Mouse (Mus musculus) lung, embryonic 14.5 days (tissue): ENCODE measurements at regions not wholly inside any gene's neighbourhood (a gene's known extent, or its start where the extent isn't known, plus 50 kb on each side); places are given as distances from the start of the nearest gene placed in this dataset.

Experiments
- ATAC-seq: fragments of 200-750 bp; cut with Nextera tagmentation; 2 replicates; pipeline ENCODE4 v1.8.0; 2017; ENCODE audit warnings: mild to moderate bottlenecking, moderate TSS enrichment, moderate library complexity; ENCODE audit not compliant: insufficient read depth
- DNase-seq: peaks from one replicate; pipeline ENCODE4 v3.0.0-alpha.2; 2015
- H3K27ac ChIP-seq: fragments of 300-500 bp; sonication (generic); 2 replicates; pipeline ENCODE4 v1.5.1; 2014; ENCODE audit warnings: low read depth, mild to moderate bottlenecking, moderate library complexity
- H3K27me3 ChIP-seq: fragments of 300-500 bp; sonication (generic); 2 replicates; pipeline ENCODE4 v1.6.1; 2014; ENCODE audit warnings: low read length, control low read depth; ENCODE audit not compliant: insufficient read depth
- H3K36me3 ChIP-seq: fragments of 300-500 bp; sonication (generic); 2 replicates; pipeline ENCODE4 v1.6.1; 2014; ENCODE audit warnings: control low read depth; ENCODE audit not compliant: insufficient read depth
- H3K4me1 ChIP-seq: fragments of 300-500 bp; sonication (generic); 2 replicates; pipeline ENCODE4 v1.6.1; 2014; ENCODE audit warnings: antibody characterized with exemption, control low read depth; ENCODE audit not compliant: insufficient read depth
- H3K4me2 ChIP-seq: fragments of 300-500 bp; sonication (generic); 2 replicates; pipeline ENCODE4 v1.6.1; 2014; ENCODE audit warnings: mild to moderate bottlenecking
- H3K4me3 ChIP-seq: fragments of 300-500 bp; sonication (generic); 2 replicates; pipeline ENCODE4 v1.5.1; 2014; ENCODE audit warnings: low read depth, low read length
- H3K9ac ChIP-seq: fragments of 300-500 bp; sonication (generic); 2 replicates; pipeline ENCODE4 v1.6.1; 2014
- H3K9me3 ChIP-seq: fragments of 300-500 bp; sonication (generic); 2 replicates; pipeline ENCODE4 v1.6.1; 2016; ENCODE audit warnings: low read depth, low read length, control low read depth
- CTCF ChIP-seq: IDR thresholded peaks from 2 replicates; pipeline ENCODE4 v1.5.1; 2016; ENCODE audit warnings: antibody characterized with exemption, low read depth
- WGBS: fragments of 180-500 bp; shearing (Covaris S2); extraction: QIAGEN DNeasy Blood & Tissue Kit; methylation state at CpG from one replicate; pipeline ENCODE4 v1.1.7; 2014; 5-methylcytosine and 5-hydroxymethylcytosine counted together

GRCm38 (mm10) chr19:33069761-33070160, 312.5 kb downstream of the Pten start:
- ATAC-seq (no peak), DNase-seq (peak; percentile 56)
- Histone ChIP-seq H3K4me1 (no peaks in the 10 kb centered on the region), H3K4me3 (no peak overlapping the region), H3K9ac (no peak overlapping the region), H3K27ac (no peak overlapping the region), H3K4me2 (no peak overlapping the region), H3K27me3 (no peaks in the 10 kb centered on the region), H3K36me3 (no peaks in the 10 kb centered on the region), H3K9me3 (no peaks in the 10 kb centered on the region)
- 28% methylated on average over 6 of the region's 6 CpGs for WGBS
- no peak for TF ChIP-seq CTCF

- no peaks in the 10 kb centered on the region for H3K36me3 ChIP-seq
- no peaks in the 10 kb centered on the region for H3K27me3 ChIP-seq
- H3K9ac ChIP-seq, result no peak overlapping the region
- no peak for DNase-seq
- no peak for ATAC-seq
- H3K4me3 ChIP-seq, result no peak overlapping the region
- TF ChIP-seq CTCF, result no peak
- no peaks in the 10 kb centered on the region for H3K4me1 ChIP-seq
- no peak overlapping the region for H3K4me2 ChIP-seq
- H3K9me3 ChIP-seq, result no peaks in the 10 kb centered on the region
- 73% methylated on average over 2 of the region's 2 CpGs for WGBS
- H3K27ac ChIP-seq, result no peak overlapping the region
Observed at GRCm38 (mm10) chr19:33072299-33072698, 315.0 kb downstream of the Pten start.

- no peaks in the 10 kb centered on the region for H3K9me3 ChIP-seq
- ATAC-seq, result no peak
- DNase-seq, result peak; percentile 55
- H3K4me3 ChIP-seq, result no peak overlapping the region
- H3K27ac ChIP-seq, result no peak overlapping the region
- H3K36me3 ChIP-seq, result no peaks in the 10 kb centered on the region
- no peaks in the 10 kb centered on the region for H3K27me3 ChIP-seq
- TF ChIP-seq CTCF, result no peak
- no peak overlapping the region for H3K4me2 ChIP-seq
- H3K4me1 ChIP-seq, result no peaks in the 10 kb centered on the region
- WGBS, result 30% methylated on average over 4 of the region's 4 CpGs
- no peak overlapping the region for H3K9ac ChIP-seq
Observed at GRCm38 (mm10) chr19:33074907-33075306, 317.2 kb downstream of the Rnls start.

- no peak overlapping the region for H3K27ac ChIP-seq
- TF ChIP-seq CTCF, result no peak
- no peak for ATAC-seq
- no peak overlapping the region for H3K4me2 ChIP-seq
- H3K4me1 ChIP-seq, result no peaks in the 10 kb centered on the region
- H3K9ac ChIP-seq, result no peak overlapping the region
- WGBS, result 39% methylated on average over 4 of the region's 4 CpGs
- H3K9me3 ChIP-seq, result no peaks in the 10 kb centered on the region
- no peaks in the 10 kb centered on the region for H3K36me3 ChIP-seq
- no peaks in the 10 kb centered on the region for H3K27me3 ChIP-seq
- no peak overlapping the region for H3K4me3 ChIP-seq
- DNase-seq, result no peak
Observed at GRCm38 (mm10) chr19:33078681-33079360, 313.3 kb downstream of the Rnls start.

GRCm38 (mm10) chr19:33079959-33080358, 312.1 kb downstream of the Rnls start:
- Histone ChIP-seq H3K27me3 (no peaks in the 10 kb centered on the region), H3K36me3 (no peaks in the 10 kb centered on the region), H3K4me2 (no peak overlapping the region), H3K9me3 (no peaks in the 10 kb centered on the region), H3K4me1 (no peaks in the 10 kb centered on the region), H3K9ac (no peak overlapping the region), H3K27ac (no peak overlapping the region), H3K4me3 (no peak overlapping the region)
- DNase-seq (no peak), ATAC-seq (no peak)
- no peak for TF ChIP-seq CTCF
- WGBS, result 70% methylated on average over 2 of the region's 2 CpGs

- no peak for TF ChIP-seq CTCF
- Histone ChIP-seq H3K36me3 (no peaks in the 10 kb centered on the region), H3K9ac (no peak overlapping the region), H3K4me2 (no peak overlapping the region), H3K27ac (no peak overlapping the region), H3K4me1 (no peaks in the 10 kb centered on the region), H3K4me3 (no peak overlapping the region), H3K27me3 (no peaks in the 10 kb centered on the region), H3K9me3 (no peaks in the 10 kb centered on the region)
- DNase-seq (no peak), ATAC-seq (no peak)
- 72% methylated on average over 3 of the region's 3 CpGs for WGBS
Observed at GRCm38 (mm10) chr19:33081493-33081892, 310.6 kb downstream of the Rnls start.

GRCm38 (mm10) chr19:33083371-33083770, 308.7 kb downstream of the Rnls start:
- Histone ChIP-seq H3K4me2 (no peak overlapping the region), H3K9me3 (no peaks in the 10 kb centered on the region), H3K36me3 (no peaks in the 10 kb centered on the region), H3K27ac (no peak overlapping the region), H3K4me3 (no peak overlapping the region), H3K4me1 (no peaks in the 10 kb centered on the region), H3K9ac (no peak overlapping the region), H3K27me3 (no peaks in the 10 kb centered on the region)
- no peak for ATAC-seq
- no peak for DNase-seq
- no peak for TF ChIP-seq CTCF
- 51% methylated on average over 2 of the region's 2 CpGs for WGBS
